Mouse (Mus musculus) left cerebral cortex, postnatal 14 days (tissue): ENCODE data around the gene Tcf3. TPM values are rescaled to one million over a fixed set of nuclear protein-coding genes. Genes with fewer than 3 reads are reported as not detected.

Experiments used
- DNase-seq, 2 experiments: peaks; one replicate each; pipeline ENCODE4 v3.0.0; 2021 to 2022; ENCODE audit warnings: low spot score in 2 of 2, mixed read lengths in 1 of 2
- intact Hi-C: fragments of 180-260 bp; cut with DNase I; formaldehyde crosslinking; loops from one replicate; pipeline ENCODE4 v1.15.1; 2025
- microRNA-seq, 2 experiments: library from miRNA; unstranded; fragments of <30 nt; microRNA quantifications; one replicate each; pipeline ENCODE4 v1.2.0; 2022
- total RNA-seq, 2 experiments: library from RNA; stranded (reverse); gene quantifications; 2 replicates each; pipeline ENCODE4 v1.2.3; 2021

Tcf3 gene
- total RNA-seq, 2 experiments from 2014 or later = 26.6 to 29.1 TPM

- DNase-seq = no peak
- intact Hi-C loops = loop anchor here (5.0 kb wide), 1 partner anchor 193 kb away; the partner anchor contains the start of gene Efna2
Observed at GRCm38 (mm10) chr10:80369995-80370747, 63.3 kb downstream of the Tcf3 start.

- intact Hi-C loops = no loop called here
- DNase-seq = no peak
Observed at GRCm38 (mm10) chr10:80368392-80368791, 65.1 kb downstream of the Tcf3 start.

- no peak for DNase-seq
- intact Hi-C loops = no loop called here
Observed at GRCm38 (mm10) chr10:80367954-80368353, 65.5 kb downstream of the Tcf3 start.

GRCm38 (mm10) chr10:80365736-80366135 lies 67.7 kb downstream of the Tcf3 start:
- no peak for DNase-seq
- intact Hi-C loops = no loop called here

GRCm38 (mm10) chr10:80363734-80364133 lies 69.7 kb downstream of the Tcf3 start:
- no peak for DNase-seq
- intact Hi-C loops = no loop called here

Small RNA genes lying within 50 kb of the gene (microRNA-seq; reads per million reads assigned to microRNA genes)
- 0 reads per million in 2 experiments for gene Gm22721

Other genes starting within 250 kb of the Tcf3 start
- gene Mum1, start 207.2 kb downstream of the Tcf3 start, total RNA-seq = 10 to 100 TPM; 39.4 to 41.5 TPM
- gene Ndufs7, start 184.5 kb downstream of the Tcf3 start, total RNA-seq = 100 to 1,000 TPM; 171 to 187 TPM
- gene Gamt, start 172.6 kb downstream of the Tcf3 start, total RNA-seq = 10 to 100 TPM; 20.7 to 29.7 TPM
- gene Dazap1, start 172.2 kb downstream of the Tcf3 start, total RNA-seq = 10 to 100 TPM; 84.3 to 84.9 TPM
- gene Rps15, start 141.2 kb downstream of the Tcf3 start, total RNA-seq = 100 to 1,000 TPM; 743 to 795 TPM
- gene Apc2, start 137.7 kb downstream of the Tcf3 start, total RNA-seq = 100 to 1,000 TPM; 131 to 139 TPM
- gene 2310011J03Rik, start 113.1 kb downstream of the Tcf3 start, total RNA-seq = 10 to 100 TPM; 21.2 to 25.5 TPM
- gene Pcsk4, start 104.1 kb downstream of the Tcf3 start, total RNA-seq = 1 to 10 TPM; 4.9 to 5.7 TPM
- gene Reep6, start 103.7 kb downstream of the Tcf3 start, total RNA-seq = 10 to 100 TPM in 1 of 2 experiments, 1 to 10 TPM in 1; 8.6 to 10.1 TPM
- 1 to 10 TPM; 2.0 to 4.2 TPM for gene Adamtsl5, start 85.2 kb downstream of the Tcf3 start, total RNA-seq
- 10 to 100 TPM in 1 of 2 experiments, 1 to 10 TPM in 1; 7.6 to 10.6 TPM for gene Plk5, start 77.2 kb downstream of the Tcf3 start, total RNA-seq
- gene Mex3d, start 46.0 kb downstream of the Tcf3 start, total RNA-seq = 10 to 100 TPM; 19.9 to 24.1 TPM
- 100 to 1,000 TPM; 122 to 134 TPM for gene Mbd3, start 34.1 kb downstream of the Tcf3 start, total RNA-seq
- gene Uqcr11, start 26.8 kb downstream of the Tcf3 start, total RNA-seq = 100 to 1,000 TPM; 587 to 604 TPM
- gene Onecut3, start 61.2 kb upstream of the Tcf3 start, total RNA-seq = not detected
- gene Atp8b3, start 105.5 kb upstream of the Tcf3 start, total RNA-seq = under 1 TPM; 0.15 TPM
- 10 to 100 TPM; 44.5 to 46.3 TPM for gene Rexo1, start 127.9 kb upstream of the Tcf3 start, total RNA-seq
- 10 to 100 TPM; 46.7 to 48.0 TPM for gene Klf16, start 143.7 kb upstream of the Tcf3 start, total RNA-seq
- gene Abhd17a, start 156.7 kb upstream of the Tcf3 start, total RNA-seq = 100 to 1,000 TPM; 212 to 220 TPM
- gene Scamp4, start 169.2 kb upstream of the Tcf3 start, total RNA-seq = 10 to 100 TPM; 35.8 to 39.3 TPM
- gene Adat3, start 169.2 kb upstream of the Tcf3 start, total RNA-seq = 1 to 10 TPM; 2.8 TPM
- 1 to 10 TPM; 2.6 to 2.8 TPM for gene Gm49322, start 172.4 kb upstream of the Tcf3 start, total RNA-seq
- 100 to 1,000 TPM; 188 to 196 TPM for gene Csnk1g2, start 189.2 kb upstream of the Tcf3 start, total RNA-seq
- gene Btbd2, start 223.4 kb upstream of the Tcf3 start, total RNA-seq = 10 to 100 TPM; 88.3 to 93.5 TPM
- 10 to 100 TPM; 38.4 to 46.7 TPM for gene Mknk2, start 244.5 kb upstream of the Tcf3 start, total RNA-seq